Mouse (Mus musculus) CH12.LX (cell line): Measurements from ENCODE around the gene Eef2k. TPM values are rescaled to one million over a fixed set of nuclear protein-coding genes. Genes with fewer than 3 reads are reported as not detected.

Experiments used
- DNase-seq: peaks from one replicate; pipeline ENCODE4 v3.0.0-alpha.2; 2013; ENCODE audit errors: extremely low read depth
- H3K27ac ChIP-seq: 2 replicates; pipeline ENCODE4 v1.5.1; 2012; ENCODE audit warnings: low read depth, mild to moderate bottlenecking, control low read depth, moderate library complexity; ENCODE audit not compliant: insufficient read depth
- H3K27me3 ChIP-seq: replicated peaks from 2 replicates; pipeline ENCODE3; 2012; ENCODE audit warnings: inconsistent platforms
- H3K36me3 ChIP-seq, 2 experiments: replicated peaks in 1 of 2; 2 replicates each; pipeline versions ENCODE3 to v1.6.1; 2012; ENCODE audit warnings: inconsistent platforms in 1 of 2, low read length in 1 of 2, mild to moderate bottlenecking in 1 of 2, mixed read lengths in 1 of 2, moderate library complexity in 1 of 2; ENCODE audit not compliant: control insufficient read depth in 1 of 2, insufficient read depth in 1 of 2
- H3K4me1 ChIP-seq, 2 experiments: 2 replicates each; pipeline ENCODE4 v1.6.1; 2012; ENCODE audit warnings: inconsistent platforms in 1 of 2, moderate library complexity in 1 of 2; ENCODE audit not compliant: insufficient read depth in 2 of 2, control insufficient read depth in 1 of 2
- H3K4me2 ChIP-seq: 2 replicates; pipeline ENCODE4 v1.6.1; 2012; ENCODE audit warnings: low read depth, mild to moderate bottlenecking, control low read depth; ENCODE audit not compliant: poor library complexity, insufficient read depth, severe bottlenecking
- H3K4me3 ChIP-seq, 3 experiments: fragments of 150-350 bp in 1 of 3; sonication (generic) in 1 of 3; replicated peaks in 1 of 3; 2 replicates each; pipeline versions ENCODE3 to v1.5.1; 2011 to 2012; ENCODE audit warnings: low read depth in 2 of 3, low read length in 2 of 3, mild to moderate bottlenecking in 2 of 3, moderate library complexity in 2 of 3, control low read depth in 1 of 3, improper control_type of control experiment in 1 of 3, inconsistent platforms in 1 of 3, mixed read lengths in 1 of 3; ENCODE audit not compliant: poor library complexity in 1 of 3
- H3K79me2 ChIP-seq: replicated peaks from 2 replicates; pipeline ENCODE4 v1.6.1; 2012; ENCODE audit warnings: mild to moderate bottlenecking, moderate library complexity; ENCODE audit not compliant: control insufficient read depth, poor library complexity, insufficient read depth, severe bottlenecking; ENCODE audit errors: extremely low read depth
- H3K9ac ChIP-seq: 2 replicates; pipeline ENCODE4 v1.6.1; 2012; ENCODE audit warnings: low read depth, mild to moderate bottlenecking, control low read depth, moderate library complexity; ENCODE audit not compliant: insufficient read depth
- H3K9me3 ChIP-seq: replicated peaks from 2 replicates; pipeline ENCODE3; 2012; ENCODE audit warnings: low read length, inconsistent platforms, mixed read lengths
- BHLHE40 ChIP-seq: IDR thresholded peaks from 2 replicates; pipeline ENCODE4 v1.6.1; 2011; ENCODE audit warnings: mild to moderate bottlenecking, low read depth, low read length, improper control_type of control experiment
- CHD1 ChIP-seq: IDR thresholded peaks from 2 replicates; pipeline ENCODE4 v1.6.1; 2012; ENCODE audit warnings: low read depth, low read length, improper control_type of control experiment, inconsistent platforms
- CHD2 ChIP-seq: IDR thresholded peaks from 2 replicates; pipeline ENCODE4 v1.6.1; 2011; ENCODE audit warnings: low read length, improper control_type of control experiment
- CTCF ChIP-seq, 2 experiments: IDR thresholded peaks in 1 of 2; conservative IDR thresholded peaks in 1 of 2; 2 replicates each; pipeline ENCODE4 v1.5.1; 2011 to 2012; ENCODE audit warnings: low read depth in 2 of 2, low read length in 2 of 2, improper control_type of control experiment in 1 of 2, inconsistent platforms in 1 of 2, mild to moderate bottlenecking in 1 of 2, moderate library complexity in 1 of 2
- E2F4 ChIP-seq: IDR thresholded peaks from 2 replicates; pipeline ENCODE4 v1.6.1; 2011; ENCODE audit warnings: low read depth, low read length, improper control_type of control experiment; ENCODE audit not compliant: insufficient replicate concordance
- ELF1 ChIP-seq: IDR thresholded peaks from 2 replicates; pipeline ENCODE4 v1.6.1; 2014; ENCODE audit warnings: low read depth, mild to moderate bottlenecking, inconsistent platforms, low read length, improper control_type of control experiment
- EP300 ChIP-seq: IDR thresholded peaks from 2 replicates; pipeline ENCODE4 v1.6.1; 2011; ENCODE audit warnings: low read length, improper control_type of control experiment
- ETS1 ChIP-seq: conservative IDR thresholded peaks from 2 replicates; pipeline ENCODE4 v1.6.1; 2012; ENCODE audit warnings: low read depth, mild to moderate bottlenecking, inconsistent platforms, low read length, improper control_type of control experiment, moderate library complexity
- GABPA ChIP-seq: IDR thresholded peaks from 2 replicates; pipeline ENCODE4 v1.6.1; 2012; ENCODE audit warnings: low read depth, low read length, improper control_type of control experiment, inconsistent platforms; ENCODE audit not compliant: insufficient replicate concordance
- HCFC1 ChIP-seq: IDR thresholded peaks from 2 replicates; pipeline ENCODE4 v1.6.1; 2012; ENCODE audit warnings: low read depth, mild to moderate bottlenecking, inconsistent platforms, low read length, improper control_type of control experiment
- IRF4 ChIP-seq: IDR thresholded peaks from 2 replicates; pipeline ENCODE4 v1.6.1; 2014; ENCODE audit warnings: low read depth, mild to moderate bottlenecking, inconsistent platforms, low read length, improper control_type of control experiment
- JUN ChIP-seq: IDR thresholded peaks from 2 replicates; pipeline ENCODE4 v1.6.1; 2011; ENCODE audit warnings: low read depth, mild to moderate bottlenecking, low read length, improper control_type of control experiment, moderate library complexity; ENCODE audit not compliant: insufficient read depth
- JUND ChIP-seq: conservative IDR thresholded peaks from 2 replicates; pipeline ENCODE4 v1.6.1; 2011; ENCODE audit warnings: low read depth, low read length, improper control_type of control experiment
- KAT2A ChIP-seq: IDR thresholded peaks from 2 replicates; pipeline ENCODE4 v1.6.1; 2012; ENCODE audit warnings: low read length, improper control_type of control experiment, inconsistent platforms; ENCODE audit not compliant: insufficient replicate concordance
- MAFK ChIP-seq: IDR thresholded peaks from 2 replicates; pipeline ENCODE4 v1.6.1; 2011; ENCODE audit warnings: low read length, improper control_type of control experiment; ENCODE audit not compliant: insufficient replicate concordance
- MAX ChIP-seq: IDR thresholded peaks from 2 replicates; pipeline ENCODE4 v1.6.1; 2011; ENCODE audit warnings: low read length, improper control_type of control experiment
- MAZ ChIP-seq: IDR thresholded peaks from 2 replicates; pipeline ENCODE4 v1.6.1; 2012; ENCODE audit warnings: low read depth, mild to moderate bottlenecking, inconsistent platforms, low read length, improper control_type of control experiment, moderate library complexity
- MEF2A ChIP-seq: IDR thresholded peaks from 2 replicates; pipeline ENCODE4 v1.6.1; 2014; ENCODE audit warnings: low read depth, mild to moderate bottlenecking, inconsistent platforms, low read length, improper control_type of control experiment, borderline replicate concordance
- MXI1 ChIP-seq: IDR thresholded peaks from 2 replicates; pipeline ENCODE4 v1.6.1; 2011; ENCODE audit warnings: mild to moderate bottlenecking, low read depth, low read length, improper control_type of control experiment
- MYC ChIP-seq: IDR thresholded peaks from 2 replicates; pipeline ENCODE4 v1.6.1; 2011; ENCODE audit warnings: low read depth, mild to moderate bottlenecking, improper control_type of control experiment, low read length
- NELFE ChIP-seq: IDR thresholded peaks from 2 replicates; pipeline ENCODE4 v1.6.1; 2011; ENCODE audit warnings: low read depth, low read length, improper control_type of control experiment
- NRF1 ChIP-seq: IDR thresholded peaks from 2 replicates; pipeline ENCODE4 v1.6.1; 2014; ENCODE audit warnings: low read depth, mild to moderate bottlenecking, inconsistent platforms, low read length, improper control_type of control experiment, moderate library complexity
- PAX5 ChIP-seq: IDR thresholded peaks from 2 replicates; pipeline ENCODE4 v1.6.1; 2012; ENCODE audit warnings: low read length, inconsistent platforms, mixed read lengths
- POLR2A ChIP-seq: IDR thresholded peaks from 2 replicates; pipeline ENCODE4 v1.6.1; 2011; ENCODE audit warnings: low read depth, mild to moderate bottlenecking, improper control_type of control experiment, low read length
- POLR2AphosphoS2 ChIP-seq: IDR thresholded peaks from 2 replicates; pipeline ENCODE4 v1.6.1; 2011; ENCODE audit warnings: low read depth, low read length, improper control_type of control experiment
- RAD21 ChIP-seq: IDR thresholded peaks from 2 replicates; pipeline ENCODE4 v1.6.1; 2011; ENCODE audit warnings: low read depth, mild to moderate bottlenecking, low read length, improper control_type of control experiment, moderate library complexity
- RCOR1 ChIP-seq: conservative IDR thresholded peaks from 2 replicates; pipeline ENCODE4 v1.6.1; 2012; ENCODE audit warnings: low read depth, mild to moderate bottlenecking, inconsistent platforms, low read length, improper control_type of control experiment
- SIN3A ChIP-seq: IDR thresholded peaks from 2 replicates; pipeline ENCODE4 v1.6.1; 2012; ENCODE audit warnings: low read length, improper control_type of control experiment, inconsistent platforms
- SMC3 ChIP-seq: IDR thresholded peaks from 2 replicates; pipeline ENCODE4 v1.6.1; 2011; ENCODE audit warnings: low read depth, low read length, improper control_type of control experiment
- TBP ChIP-seq: conservative IDR thresholded peaks from 2 replicates; pipeline ENCODE4 v1.6.1; 2011; ENCODE audit warnings: low read depth, low read length, improper control_type of control experiment
- TCF12 ChIP-seq: IDR thresholded peaks from 2 replicates; pipeline ENCODE4 v1.6.1; 2014; ENCODE audit warnings: low read depth, mild to moderate bottlenecking, inconsistent platforms, low read length, improper control_type of control experiment
- UBTF ChIP-seq: IDR thresholded peaks from 2 replicates; pipeline ENCODE4 v1.6.1; 2012; ENCODE audit warnings: low read depth, mild to moderate bottlenecking, inconsistent platforms, low read length, improper control_type of control experiment, moderate library complexity
- USF1 ChIP-seq: IDR thresholded peaks from 2 replicates; pipeline ENCODE4 v1.6.1; 2014; ENCODE audit warnings: low read depth, mild to moderate bottlenecking, inconsistent platforms, low read length, improper control_type of control experiment
- USF2 ChIP-seq: conservative IDR thresholded peaks from 2 replicates; pipeline ENCODE4 v1.6.1; 2011; ENCODE audit warnings: low read depth, low read length, improper control_type of control experiment
- ZC3H11A ChIP-seq: IDR thresholded peaks from 2 replicates; pipeline ENCODE4 v1.6.1; 2012; ENCODE audit warnings: low read depth, mild to moderate bottlenecking, inconsistent platforms, low read length, improper control_type of control experiment
- ZKSCAN1 ChIP-seq: IDR thresholded peaks from 2 replicates; pipeline ENCODE4 v1.6.1; 2012; ENCODE audit warnings: low read depth, inconsistent platforms, low read length, improper control_type of control experiment, borderline replicate concordance
- ZMIZ1 ChIP-seq: IDR thresholded peaks from 2 replicates; pipeline ENCODE4 v1.6.1; 2012; ENCODE audit warnings: low read depth, mild to moderate bottlenecking, inconsistent platforms, low read length, improper control_type of control experiment
- ZNF384 ChIP-seq: IDR thresholded peaks from 2 replicates; pipeline ENCODE4 v1.6.1; 2012; ENCODE audit warnings: low read depth, low read length, improper control_type of control experiment, inconsistent platforms
- dilution Hi-C: fragments of 300-500 bp; cut with MboI; formaldehyde crosslinking; loops from 2 replicates; pipeline ENCODE4 v1.14.3; 2020; ENCODE audit warnings: low sequenced_read_pairs; ENCODE audit not compliant: extremely low pct_unique_long_range_greater_than_20kb, extremely low pct_ligation_motif_present
- in situ Hi-C: fragments of 300-500 bp; cut with MboI; formaldehyde crosslinking; loops from 3 replicates; pipeline ENCODE4 v1.14.3; 2019; ENCODE audit warnings: low sequenced_read_pairs, low pct_ligation_motif_present, low pct_unique_long_range_greater_than_20kb, mixed read lengths
- polyA plus RNA-seq: library from polyadenylated mRNA; unstranded; fragments of >175 nt; gene quantifications from 2 replicates; pipeline ENCODE4 v1.2.1, GENCODE M21; 2012; ENCODE audit warnings: low read depth; ENCODE audit not compliant: insufficient read length
- total RNA-seq, 2 experiments: library from RNA; depleted of rRNA; stranded (reverse); fragments of 300-350 nt in 1 of 2; fragments of >200 nt in 1 of 2; gene quantifications; 2 replicates each; pipeline ENCODE4 v1.2.3; 2012 to 2014

Eef2k gene
- total RNA-seq (2012; rRNA removed), result 8.0 and 13.9 TPM in 2 replicates
- 5.0 and 5.5 TPM in 2 replicates for total RNA-seq (2014; rRNA removed)
- polyA plus RNA-seq, result 13.7 and 15.5 TPM in 2 replicates

GRCm38 (mm10) chr7:120842345-120843036 is at the start of gene Eef2k:
Gene Eef2k, plus strand, starts transcription at chr7:120842831.
- Histone ChIP-seq H3K4me3 (peak within 1 kb of the TSS; percentile 64 to 76 (median 69)), H3K4me2 (peak within 1 kb of the TSS; percentile 53), H3K27ac (peak within 1 kb of the TSS; percentile 12; the same call in 1 of the 2 replicates), H3K9ac (peak within 1 kb of the TSS; percentile 23), H3K4me1 (peaks cover 13 to 36% of the 10 kb centered on the region in 2 experiments), H3K9me3 (no peaks in the 10 kb centered on the region), H3K27me3 (no peaks in the 10 kb centered on the region), H3K36me3 (no peaks in the 10 kb centered on the region), H3K79me2 (no peaks in the 10 kb centered on the region)
- peak; percentile 95 for DNase-seq
- in situ Hi-C loops (no loop called here), dilution Hi-C loops (no loop called here)
- TF ChIP-seq MYC (peak; percentile 78; the same call in 1 of the 2 replicates), E2F4 (no peak), CTCF (conservative IDR thresholded peaks at IDR 0.05 in 1 of 2, IDR thresholded peaks at IDR 0.05 in 1 of 2; ENCODE audit: low read depth in 2 of 2, low read length in 2 of 2) (peak in 1 of 2 experiments; percentile 63; a peak in 2 of 4 replicates), NRF1 (peak; percentile 36), GABPA (no peak), TCF12 (peak; percentile 41; the same call in 1 of the 2 replicates), JUND (no peak), ZMIZ1 (no peak), CHD1 (no peak), MAX (peak; percentile 87), ZNF384 (peak; percentile 94), MAZ (peak; percentile 83), UBTF (peak; percentile 98), MXI1 (peak; percentile 85), USF2 (peak; percentile 61), IRF4 (0 out of 2 replicates have a peak, but pooled peaks have one; percentile 34), ZKSCAN1 (no peak), CHD2 (no peak), ZC3H11A (no peak), MAFK (peak; percentile 92), SMC3 (peak; percentile 50), ELF1 (peak; percentile 87), NELFE (no peak), EP300 (no peak), PAX5 (no peak), KAT2A (0 out of 2 replicates have a peak, but pooled peaks have one; percentile 55), MEF2A (peak; percentile 40; the same call in 1 of the 2 replicates), RAD21 (peak; percentile 64), RCOR1 (no peak), BHLHE40 (peak; percentile 99), SIN3A (peak; percentile 65; the same call in 1 of the 2 replicates), USF1 (peak; percentile 82), JUN (no peak), POLR2AphosphoS2 (no peak), ETS1 (no peak), TBP (peak; percentile 99), HCFC1 (no peak), POLR2A (peak; percentile 22; the same call in 1 of the 2 replicates)
